Mouse (Mus musculus) liver, adult (tissue): ENCODE measurements around the gene Hba-a1.
"Not testable (repeated sequence)": the region's sequence is repeated elsewhere in the genome, so short reads cannot be mapped to it uniquely, and the experiment has no call there.

Experiments
- GATA4 ChIP-seq: IDR thresholded peaks from 2 replicates; pipeline ENCODE4 v1.6.1; 2014; ENCODE audit warnings: mild to moderate bottlenecking, low read length; ENCODE audit not compliant: insufficient replicate concordance

The Hba-a1 gene

DNA sequence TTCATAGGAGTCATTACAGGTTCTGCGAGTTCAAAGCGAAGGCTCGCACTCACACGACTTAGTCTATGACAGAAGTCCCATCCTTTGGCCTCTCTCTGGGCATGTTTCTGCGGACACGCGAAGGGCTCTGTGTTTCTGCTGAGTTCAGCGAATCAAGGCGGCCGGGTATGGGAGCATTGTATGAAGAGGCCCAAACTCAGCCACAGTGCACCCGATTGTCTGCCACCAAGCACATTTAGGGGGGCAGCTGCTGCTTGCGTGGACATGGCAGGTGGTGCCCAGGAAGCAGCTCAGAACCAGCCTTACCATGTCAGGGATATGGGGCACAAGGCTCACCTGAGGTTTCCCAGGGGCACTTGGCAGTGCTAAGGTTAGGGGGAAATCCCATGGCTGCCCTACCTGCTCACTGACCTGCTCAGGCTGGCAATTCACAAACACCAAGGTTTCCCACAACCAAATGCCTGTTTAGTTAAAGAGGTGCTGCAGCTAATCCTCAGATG is 4.8 kb upstream of the Hba-a1 start:
- TF ChIP-seq GATA4, result no peak

DNA sequence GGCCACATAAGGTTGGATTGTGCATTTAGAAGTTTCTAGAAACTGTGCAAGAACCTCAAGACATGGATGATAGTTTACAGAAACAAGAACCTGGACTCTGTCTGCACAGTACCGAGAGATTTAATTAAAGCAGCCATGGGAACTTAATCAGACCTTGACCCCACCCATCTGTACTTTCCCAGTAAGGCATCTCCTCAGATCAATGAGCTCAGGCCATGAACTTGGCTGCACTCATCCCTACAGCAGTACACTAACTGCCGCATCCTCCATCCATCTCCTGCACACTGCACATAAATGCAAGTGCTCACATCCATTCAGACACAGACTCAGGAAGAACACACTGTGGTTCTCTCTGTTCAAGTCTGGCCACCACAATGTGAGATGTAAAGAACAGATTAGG is 2.7 kb upstream of the Hba-a1 start:
- TF ChIP-seq GATA4, result no peak

DNA sequence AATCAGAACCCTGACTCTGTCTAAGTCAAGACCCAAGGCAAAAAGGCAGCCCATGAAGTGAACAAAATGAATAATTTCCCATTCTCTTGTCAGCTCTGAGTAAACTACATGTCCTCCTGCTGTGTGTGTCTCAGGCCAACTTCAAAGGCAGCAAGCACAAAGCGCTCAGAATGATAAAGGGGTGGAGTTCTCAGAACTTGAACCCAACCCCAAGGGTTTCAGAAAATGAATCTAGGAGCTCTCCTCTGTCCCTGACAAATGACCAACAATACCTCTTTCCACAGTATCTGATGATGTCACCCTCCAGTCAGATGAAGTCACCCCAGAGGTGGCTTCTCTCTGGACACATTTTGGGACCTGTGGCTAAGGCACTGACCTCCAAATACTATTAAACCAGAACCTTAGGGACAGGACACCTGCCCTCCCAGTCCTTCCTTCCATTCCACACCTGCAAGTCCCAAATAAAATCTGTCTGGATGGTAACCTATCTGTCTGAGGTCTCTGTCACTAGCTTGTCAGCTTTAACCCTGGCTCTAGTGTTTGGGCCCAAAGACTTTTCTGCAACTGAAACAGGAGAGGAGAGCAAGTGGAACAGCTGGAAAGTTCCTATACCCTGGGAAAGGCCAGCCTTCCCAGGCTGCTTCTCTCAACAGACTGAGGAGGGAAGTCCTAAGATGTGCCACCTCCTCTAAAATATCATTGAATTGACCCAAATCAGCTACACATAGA is 1.7 kb upstream of the Hba-a1 start:
- no peak for TF ChIP-seq GATA4

DNA sequence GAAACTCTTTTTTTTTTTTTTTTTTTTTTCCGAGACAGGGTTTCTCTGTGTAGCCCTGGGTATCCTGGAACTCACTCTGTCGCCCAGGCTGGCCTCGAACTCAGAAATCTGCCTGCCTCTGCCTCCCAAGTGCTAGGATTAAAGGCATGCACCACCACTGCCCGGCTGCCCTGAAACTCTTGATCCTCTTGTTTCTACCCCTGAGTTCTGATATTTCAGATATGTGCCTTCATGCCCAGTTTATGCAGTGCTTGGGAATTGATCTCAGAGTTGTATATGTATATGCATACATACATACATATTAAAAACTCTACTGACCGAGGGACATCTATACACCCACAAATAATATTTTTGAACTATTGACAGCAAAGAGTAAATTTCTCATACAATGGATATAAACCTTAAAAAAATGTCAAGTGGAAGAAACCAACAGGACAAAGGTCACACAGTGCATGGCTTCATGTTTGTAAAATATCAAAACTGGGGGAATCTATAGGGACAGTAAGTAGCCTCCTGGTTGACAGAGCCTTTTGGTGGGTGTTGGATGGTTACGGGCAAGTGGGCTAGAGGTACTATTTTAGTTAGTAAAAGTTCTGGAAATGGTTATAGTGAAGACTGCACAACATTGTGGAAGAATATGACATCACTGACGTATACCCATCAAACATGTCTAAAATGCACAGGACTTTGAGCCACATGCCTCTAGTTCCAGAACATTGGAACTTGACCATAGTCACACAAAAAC is 1.9 kb downstream of the Hba-a1 start:
- no peak for TF ChIP-seq GATA4

DNA sequence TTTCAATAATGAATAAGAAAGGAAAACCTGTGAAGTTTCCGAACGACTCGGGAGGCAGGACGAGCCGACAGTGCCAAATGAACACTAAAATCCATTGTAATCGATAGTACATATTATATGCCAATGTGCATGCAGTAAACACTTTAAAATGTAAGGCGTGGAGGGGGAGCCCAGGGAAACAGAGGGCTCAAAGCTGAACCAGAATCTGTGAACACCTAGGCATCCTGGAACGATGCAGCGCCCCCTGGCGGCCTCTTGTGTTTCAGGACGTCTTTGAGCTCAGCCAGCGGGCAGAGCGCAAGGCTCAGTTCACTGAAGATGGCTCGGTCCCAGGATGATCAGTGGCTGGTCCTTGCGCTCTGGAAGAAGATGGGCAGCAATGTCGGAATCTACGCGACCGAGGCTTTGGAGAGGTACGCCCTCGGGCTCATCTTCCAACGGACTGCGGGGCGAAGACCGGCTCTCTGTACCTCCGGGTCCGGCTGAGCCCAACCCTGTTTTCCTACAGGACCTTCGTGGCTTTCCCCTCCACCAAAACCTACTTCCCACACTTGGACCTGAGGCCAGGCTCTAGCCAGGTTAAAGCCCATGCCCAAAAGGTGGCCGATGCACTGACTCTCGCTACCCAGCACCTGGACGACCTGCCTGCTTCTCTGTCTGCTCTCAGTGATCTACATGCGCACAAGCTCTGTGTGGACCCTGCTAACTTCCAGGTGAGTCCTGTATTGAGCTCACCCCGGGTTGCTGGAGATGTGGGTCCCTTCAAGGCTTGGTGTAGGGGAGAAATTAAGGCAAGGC is 3.6 kb downstream of the Hba-a1 start, which contains the start of gene Hbq1b:
TSS of gene Hbq1b (plus strand) at position 271 of the 798 bp plus-strand sequence.
- not testable (repeated sequence) for TF ChIP-seq GATA4

DNA sequence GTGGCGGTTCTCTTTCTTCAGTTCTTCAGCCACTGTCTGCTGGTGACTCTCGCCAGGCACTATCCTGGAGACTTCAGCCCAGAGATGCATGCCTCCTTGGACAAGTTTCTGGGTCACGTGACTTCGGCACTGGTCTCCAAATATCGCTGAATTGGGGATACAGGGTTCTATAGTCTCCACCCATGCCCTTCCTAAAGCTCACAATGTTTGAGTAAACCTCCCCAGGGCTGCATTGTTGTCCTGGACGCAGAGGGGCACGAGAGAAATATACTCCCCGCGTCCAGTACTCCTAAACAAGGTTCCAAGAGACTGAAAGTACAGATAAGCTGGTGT is 4.1 kb downstream of the Hba-a1 start:
- no peak for TF ChIP-seq GATA4

DNA sequence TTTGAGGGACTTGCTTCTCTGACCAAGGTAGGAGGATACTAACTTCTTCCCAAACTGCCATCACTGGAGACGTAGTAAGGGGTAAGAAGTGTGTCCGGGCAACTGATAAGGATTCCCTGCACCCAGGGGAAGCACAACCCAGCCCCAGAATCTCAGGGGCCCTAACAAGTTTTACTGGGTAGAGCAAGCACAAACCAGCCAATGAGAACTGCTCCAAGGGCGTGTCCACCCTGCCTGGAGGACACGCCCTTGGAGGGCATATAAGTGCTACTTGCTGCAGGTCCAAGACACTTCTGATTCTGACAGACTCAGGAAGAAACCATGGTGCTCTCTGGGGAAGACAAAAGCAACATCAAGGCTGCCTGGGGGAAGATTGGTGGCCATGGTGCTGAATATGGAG is 12.9 kb downstream of the Hba-a1 start, which contains the start of gene Hba-a2:
TSS of gene Hba-a2 (plus strand) at position 287 of the 400 bp plus-strand sequence.
- TF ChIP-seq GATA4, result not testable (repeated sequence)

DNA sequence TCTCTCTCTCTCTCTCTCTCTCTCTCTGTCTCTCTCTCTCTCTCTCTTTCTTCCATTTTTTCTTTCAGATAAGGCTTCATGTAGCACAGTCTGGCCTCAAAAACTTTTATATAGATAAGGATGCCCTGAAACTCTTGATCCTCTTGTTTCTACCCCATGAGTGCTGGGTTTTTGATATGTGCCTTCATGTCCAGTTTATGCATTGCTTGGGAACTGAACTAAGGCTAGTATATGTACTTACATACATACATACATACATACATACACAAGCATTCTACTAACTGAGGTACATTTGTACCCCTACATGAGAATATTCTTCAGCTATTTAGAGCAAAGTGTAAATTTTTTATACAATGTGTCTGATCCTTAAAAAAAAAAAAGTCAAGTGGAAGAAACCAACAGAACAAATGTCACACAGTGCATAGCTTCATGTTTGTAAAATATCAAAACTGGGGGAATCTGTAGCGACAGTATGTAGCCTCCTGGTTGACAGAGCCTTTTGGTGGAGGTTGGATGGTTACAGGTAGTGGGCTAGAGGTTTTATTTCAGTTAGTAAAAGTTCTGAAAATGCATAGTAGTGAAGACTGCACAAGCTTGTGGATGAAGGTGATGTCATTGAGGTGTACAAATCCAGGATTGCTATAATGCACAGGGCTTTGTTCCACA is 14.7 kb downstream of the Hba-a1 start:
- TF ChIP-seq GATA4, result no peak

DNA sequence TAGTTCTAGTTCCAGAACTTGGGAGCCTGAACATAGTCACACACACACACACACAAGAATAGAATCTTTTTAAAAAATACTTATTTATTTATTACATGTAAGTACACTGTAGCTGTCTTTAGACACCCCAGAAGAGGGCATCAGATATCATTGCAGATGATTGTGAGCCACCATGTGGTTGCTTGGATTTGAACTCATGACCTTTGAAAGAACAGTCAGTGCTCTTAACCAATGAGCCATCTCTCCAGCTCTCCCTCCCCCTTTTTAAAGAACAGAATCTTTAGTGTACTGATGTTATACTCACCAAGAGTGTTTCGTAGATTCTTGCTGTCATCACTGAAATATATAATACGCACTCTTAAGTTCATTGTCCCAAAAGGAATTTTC is 15.2 kb downstream of the Hba-a1 start:
- TF ChIP-seq GATA4, result no peak

DNA sequence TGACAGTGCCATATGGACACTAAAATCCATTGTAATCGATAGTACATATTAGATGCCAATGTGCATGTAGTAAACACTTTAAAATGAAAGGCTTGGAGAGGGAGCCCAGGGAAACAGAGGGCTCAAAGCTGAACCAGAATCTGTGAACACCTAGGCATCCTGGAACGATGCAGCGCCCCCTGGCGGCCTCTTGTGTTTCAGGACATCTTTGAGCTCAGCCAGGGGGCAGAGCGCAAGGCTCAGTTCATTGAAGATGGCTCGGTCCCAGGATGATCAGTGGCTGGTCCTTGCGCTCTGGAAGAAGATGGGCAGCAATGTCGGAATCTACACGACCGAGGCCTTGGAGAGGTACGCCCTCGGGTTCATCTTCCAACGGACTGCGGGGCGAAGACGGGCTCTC is 16.6 kb downstream of the Hba-a1 start, which contains the start of gene Hbq1a:
TSS of gene Hbq1a (plus strand) at position 205 of the 400 bp plus-strand sequence.
- TF ChIP-seq GATA4, result not testable (repeated sequence)

DNA sequence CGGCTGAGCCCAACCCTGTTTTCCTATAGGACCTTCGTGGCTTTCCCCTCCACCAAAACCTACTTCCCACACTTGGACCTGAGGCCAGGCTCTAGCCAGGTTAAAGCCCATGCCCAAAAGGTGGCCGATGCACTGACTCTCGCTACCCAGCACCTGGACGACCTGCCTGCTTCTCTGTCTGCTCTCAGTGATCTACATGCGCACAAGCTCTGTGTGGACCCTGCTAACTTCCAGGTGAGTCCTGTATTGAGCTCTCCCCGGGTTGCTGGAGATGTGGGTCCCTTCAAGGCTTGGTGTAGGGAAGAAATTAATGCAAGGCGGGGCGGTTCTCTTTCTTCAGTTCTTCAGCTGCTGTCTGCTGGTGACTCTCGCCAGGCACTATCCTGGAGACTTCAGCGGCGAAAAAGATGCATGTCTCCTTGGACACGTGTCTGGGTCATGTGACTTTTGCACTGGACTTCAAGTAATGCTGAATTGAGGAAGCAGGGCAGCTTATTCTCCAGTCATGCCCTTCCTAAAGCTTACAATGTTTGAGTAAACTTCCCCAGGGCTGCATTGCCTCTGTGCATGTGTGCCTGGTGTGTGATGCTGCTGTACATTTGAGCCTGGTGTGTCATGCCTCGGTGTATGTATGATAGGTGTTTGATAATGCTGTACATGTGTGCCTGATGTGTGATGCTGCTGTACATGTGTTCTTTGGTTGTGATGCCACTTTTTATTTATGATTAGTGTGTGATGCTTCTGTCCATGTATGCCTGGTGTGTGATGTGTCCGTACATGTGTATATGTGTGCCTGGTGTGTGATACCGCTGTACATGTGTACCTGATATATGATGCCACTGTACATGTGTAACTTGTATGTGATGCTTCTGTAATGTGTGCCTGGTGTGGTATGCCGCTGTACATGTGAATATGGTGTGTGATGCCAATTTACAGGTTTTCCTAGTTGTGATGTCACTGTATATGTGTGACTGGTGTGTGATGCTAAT is 17.3 kb downstream of the Hba-a1 start:
- TF ChIP-seq GATA4, result no peak

DNA sequence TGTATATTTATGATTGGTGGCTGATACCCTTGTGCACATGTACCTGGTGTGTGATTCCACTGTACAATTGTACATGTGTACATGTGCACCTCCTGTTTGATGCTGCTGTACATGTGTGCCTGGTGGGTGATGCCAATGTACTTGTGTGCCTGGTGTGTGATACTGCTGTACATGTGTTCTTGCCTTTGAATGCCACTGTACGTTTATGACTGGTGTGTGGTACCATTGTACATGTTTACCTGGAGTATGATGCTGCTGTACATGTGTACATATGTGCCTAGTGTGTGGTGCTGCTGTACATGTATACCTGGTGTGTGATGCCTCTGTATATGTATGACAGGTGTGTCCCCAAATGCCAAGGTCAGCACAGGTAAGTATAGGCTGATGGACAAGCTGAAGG is 18.2 kb downstream of the Hba-a1 start:
- no peak for TF ChIP-seq GATA4

DNA sequence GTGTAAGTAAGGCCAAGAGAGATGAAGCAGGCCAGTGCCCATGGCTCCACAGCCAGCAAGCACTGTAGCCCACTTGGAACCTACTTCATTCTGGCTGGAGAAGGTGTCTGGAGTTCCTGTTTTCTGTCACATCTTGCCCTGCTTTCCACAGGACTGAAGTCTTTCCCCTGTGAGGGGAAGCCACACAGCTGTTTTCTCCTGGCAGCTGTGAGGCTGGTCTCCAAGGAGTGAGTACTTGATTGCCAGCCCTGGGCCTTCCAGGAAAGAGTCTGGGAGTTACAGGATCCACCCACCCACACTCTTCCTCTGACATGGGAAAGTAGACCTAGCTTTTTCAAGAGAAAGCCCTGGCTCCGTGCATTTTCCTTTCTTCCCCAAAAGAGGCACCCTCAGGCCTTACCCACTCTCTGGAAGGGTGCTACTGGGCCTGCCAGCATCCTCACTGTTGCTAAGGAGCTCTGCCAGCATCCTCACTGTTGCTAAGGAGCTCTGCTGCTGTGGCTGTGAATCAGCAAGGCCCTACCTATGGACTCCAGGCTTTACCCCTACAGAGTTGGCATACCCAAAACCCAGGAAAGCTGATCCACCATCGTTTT is 19.6 kb downstream of the Hba-a1 start:
- TF ChIP-seq GATA4, result no peak
